Mouse (Mus musculus) heart, embryonic 10.5 days (tissue): ENCODE measurements at regions not wholly inside any gene's neighbourhood (a gene's known extent, or its start where the extent isn't known, plus 50 kb on each side); places are given as distances from the start of the nearest gene placed in this dataset.
A peak's percentile ranks its signal among the peaks of the same experiment; 100 is the strongest.
"Not testable (repeated sequence)": the region's sequence is repeated elsewhere in the genome, so short reads cannot be mapped to it uniquely, and the experiment has no call there.

Experiments
- DNase-seq: peaks from one replicate; pipeline ENCODE4 v3.0.0-alpha.2; 2017; ENCODE audit warnings: low spot score
- H3K27ac ChIP-seq: fragments of 300-500 bp; sonication (generic); 2 replicates; pipeline ENCODE4 v1.5.1; 2016; ENCODE audit warnings: mild to moderate bottlenecking
- H3K27me3 ChIP-seq: fragments of 300-500 bp; sonication (generic); 2 replicates; pipeline ENCODE4 v1.6.1; 2016; ENCODE audit warnings: mild to moderate bottlenecking; ENCODE audit not compliant: poor library complexity, insufficient read depth, severe bottlenecking
- H3K36me3 ChIP-seq: fragments of 300-500 bp; sonication (generic); 2 replicates; pipeline ENCODE4 v1.6.1; 2016; ENCODE audit warnings: mild to moderate bottlenecking, moderate library complexity
- H3K4me1 ChIP-seq: fragments of 300-500 bp; sonication (generic); 2 replicates; pipeline ENCODE4 v1.6.1; 2016; ENCODE audit warnings: mild to moderate bottlenecking
- H3K4me3 ChIP-seq: fragments of 300-500 bp; sonication (generic); 2 replicates; pipeline ENCODE4 v1.5.1; 2016; ENCODE audit warnings: mild to moderate bottlenecking, moderate library complexity
- H3K9me3 ChIP-seq: fragments of 300-500 bp; sonication (generic); 2 replicates; pipeline ENCODE4 v1.6.1; 2016; ENCODE audit warnings: mild to moderate bottlenecking, moderate library complexity
- WGBS: fragments of 180-500 bp; shearing (Covaris S2); methylation state at CpG from one replicate; pipeline ENCODE4 v1.1.7; 2016; 5-methylcytosine and 5-hydroxymethylcytosine counted together

GRCm38 (mm10) chr12:20614766-20615165 lies 375.5 kb upstream of the Asap2 start:
- H3K4me3 ChIP-seq, result peak overlapping the region; percentile 51; the same call in 1 of the 2 replicates
- H3K9me3 ChIP-seq, H3K27me3 ChIP-seq, H3K27ac ChIP-seq, H3K36me3 ChIP-seq, H3K4me1 ChIP-seq: not testable (repeated sequence)
- peak; percentile 81 for DNase-seq
- WGBS, result under 1% methylated on average over 24 of the region's 39 CpGs
